Mouse (Mus musculus) CD8-positive naive resting alpha-beta T cell, adult 2 months (primary cell): ENCODE measurements around the gene Pdlim7.

Experiments used
- DNase-seq, 2 experiments: peaks; one replicate each; pipeline ENCODE4 v3.0.0; 2022; ENCODE audit warnings: low read depth in 2 of 2, low spot score in 2 of 2

The Pdlim7 gene

GRCm38 (mm10) chr13:55486916-55487577, 26.4 kb downstream of the Pdlim7 start:
- DNase-seq = no peak

DNA sequence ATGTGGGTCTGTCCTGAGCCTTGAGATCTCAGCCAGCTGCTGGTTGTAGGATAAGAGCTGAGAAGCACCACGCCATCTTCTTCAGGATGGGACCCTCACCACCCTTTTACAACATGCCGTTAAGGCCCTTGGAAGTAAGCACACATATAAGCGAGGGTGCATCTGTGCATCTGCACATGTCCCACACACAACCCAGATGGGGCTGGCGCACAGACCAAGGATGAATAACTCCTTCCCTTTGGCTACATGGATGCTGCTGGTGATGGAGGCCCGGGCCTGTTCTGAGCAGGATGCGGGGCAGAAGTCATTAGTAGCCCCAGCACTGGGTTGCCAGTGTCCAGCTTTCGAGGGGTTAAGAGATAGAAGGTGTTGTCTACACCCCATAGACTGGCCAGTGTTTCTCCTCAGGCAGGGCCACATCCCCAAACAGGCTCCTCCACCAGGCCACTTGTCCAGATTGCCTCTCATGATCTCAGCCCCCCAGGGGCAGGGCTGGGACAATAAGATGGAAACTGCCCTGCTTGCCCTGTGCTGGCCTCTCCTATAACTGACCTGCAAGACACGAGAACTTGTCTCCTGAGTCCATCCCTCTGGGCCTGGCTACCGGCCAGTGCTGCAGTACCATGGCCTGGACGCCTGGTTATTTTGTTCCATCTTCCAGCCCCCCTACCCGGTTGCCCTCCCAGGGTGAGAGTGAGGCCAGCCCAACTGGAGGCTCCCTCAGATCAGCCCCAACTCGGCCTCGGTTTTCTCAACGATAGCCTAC, 27.3 kb downstream of the Pdlim7 start:
- no peak for DNase-seq

DNA sequence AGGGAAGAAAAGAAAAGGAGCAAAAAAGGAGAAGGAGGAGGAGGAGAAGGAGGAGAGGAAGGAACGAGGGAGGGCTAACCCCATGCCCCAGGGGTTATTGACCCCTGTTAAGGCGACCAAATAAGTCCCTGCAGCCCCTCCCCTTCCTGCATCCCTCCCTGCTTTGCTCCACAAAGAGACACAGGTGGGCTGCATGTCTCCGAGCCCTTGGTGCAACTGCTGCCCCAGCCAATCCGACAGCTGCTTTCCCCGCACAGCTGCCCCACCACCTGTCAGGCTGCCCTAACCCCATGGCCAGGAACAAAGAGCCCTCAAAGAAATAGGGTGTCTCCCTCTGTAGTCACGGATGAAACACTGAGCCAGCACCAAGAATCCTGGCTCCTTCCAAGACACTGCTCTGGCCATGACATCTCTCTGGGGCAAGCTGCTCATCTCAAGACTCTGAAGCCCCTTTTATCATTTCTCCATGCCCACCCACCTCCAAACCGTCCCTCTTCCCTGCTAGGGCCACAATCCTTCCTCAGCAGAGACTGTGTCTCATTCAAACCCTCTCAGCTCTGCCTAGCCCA, 28.9 kb downstream of the Pdlim7 start:
- DNase-seq = no peak

GRCm38 (mm10) chr13:55483593-55483992, 29.9 kb downstream of the Pdlim7 start:
- no peak for DNase-seq

- no peak for DNase-seq
Observed at GRCm38 (mm10) chr13:55483071-55483470, 30.4 kb downstream of the Pdlim7 start.

DNA sequence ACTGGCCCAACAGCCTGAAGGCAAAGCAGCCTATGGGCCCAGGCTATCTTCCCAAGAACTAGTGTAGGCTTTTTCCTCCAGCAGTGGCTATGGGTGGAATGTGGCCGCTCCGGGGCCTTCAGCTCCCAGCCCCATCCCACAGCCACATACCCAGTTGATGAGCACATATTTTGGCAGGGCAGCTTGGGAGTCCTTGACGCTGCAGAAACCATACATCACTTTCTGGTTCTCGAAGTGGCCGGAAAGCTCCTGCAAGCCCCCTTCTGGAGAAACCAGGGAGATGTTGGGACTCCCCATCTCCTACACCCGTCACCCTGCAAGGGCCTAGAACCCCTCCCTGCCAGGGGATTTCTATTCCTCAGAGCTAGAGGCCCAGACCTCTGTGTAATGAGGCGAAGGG, 30.9 kb downstream of the Pdlim7 start:
- no peak for DNase-seq

DNA sequence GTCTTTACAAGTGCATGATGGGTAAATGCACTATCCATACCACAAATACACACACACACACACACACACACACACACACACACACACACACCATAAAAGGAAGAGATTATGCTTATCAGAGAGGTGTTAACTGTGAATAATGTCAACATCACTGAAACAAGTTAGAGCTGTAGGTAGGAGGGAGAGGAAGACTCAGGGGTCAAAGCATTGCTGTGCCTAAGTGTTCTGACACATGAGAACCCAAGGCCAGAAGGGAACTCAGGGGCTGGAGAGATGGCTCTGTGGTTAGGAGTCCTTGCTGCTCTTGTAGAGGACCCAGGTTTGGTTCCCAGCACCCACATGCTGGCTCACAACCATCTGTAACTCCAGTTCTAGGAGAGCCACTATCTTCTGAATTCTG, 33.5 kb downstream of the Pdlim7 start:
- no peak for DNase-seq

- DNase-seq = no peak
Observed at GRCm38 (mm10) chr13:55479008-55479407, 34.5 kb downstream of the Pdlim7 start.

- DNase-seq = no peak
Observed at GRCm38 (mm10) chr13:55478036-55478435, 35.4 kb downstream of the Pdlim7 start.

GRCm38 (mm10) chr13:55477492-55477891, 36.0 kb downstream of the Pdlim7 start:
- DNase-seq = no peak

DNA sequence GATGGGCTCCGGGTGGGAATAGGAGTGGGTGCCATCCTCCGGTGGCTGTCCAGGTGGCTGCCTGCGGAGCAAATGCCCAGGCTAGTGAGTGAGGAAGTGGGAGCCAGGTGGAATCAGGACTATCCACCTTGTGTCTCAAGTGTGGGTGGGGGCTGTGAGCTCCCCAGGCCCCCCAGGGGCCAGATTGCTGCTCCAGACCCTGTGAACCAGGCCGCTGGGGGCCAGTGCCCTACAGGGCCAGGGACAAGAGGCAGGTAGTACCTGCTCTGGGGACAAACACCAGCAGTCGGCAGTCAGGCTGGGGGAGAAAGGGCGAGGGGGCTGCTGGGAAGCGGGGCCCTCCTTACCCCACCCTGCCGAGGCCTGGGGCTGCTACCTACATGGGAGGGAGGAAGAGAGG, 37.2 kb downstream of the Pdlim7 start:
- no peak for DNase-seq

DNA sequence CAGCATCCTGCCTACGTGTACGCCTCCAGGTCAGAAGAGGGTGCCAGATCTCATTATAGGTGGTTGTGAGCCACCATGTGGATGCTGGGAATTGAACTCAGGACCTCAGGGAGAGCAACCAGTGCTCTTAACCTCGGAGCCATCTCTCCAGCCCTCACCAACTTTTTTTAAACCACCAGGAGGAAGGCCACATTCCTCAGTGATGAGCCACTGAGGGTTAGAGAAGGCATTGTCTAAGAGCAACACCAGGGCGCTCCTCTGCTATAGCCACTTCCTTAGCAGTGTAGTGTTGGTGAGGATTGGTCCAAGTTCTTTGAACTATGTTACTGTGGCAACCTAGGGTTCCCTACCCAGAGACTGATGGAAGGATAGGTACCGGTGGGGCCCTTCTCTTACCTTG, 37.7 kb downstream of the Pdlim7 start:
- DNase-seq = no peak

- DNase-seq = no peak
Observed at GRCm38 (mm10) chr13:55474621-55475069, 38.8 kb downstream of the Pdlim7 start.

DNA sequence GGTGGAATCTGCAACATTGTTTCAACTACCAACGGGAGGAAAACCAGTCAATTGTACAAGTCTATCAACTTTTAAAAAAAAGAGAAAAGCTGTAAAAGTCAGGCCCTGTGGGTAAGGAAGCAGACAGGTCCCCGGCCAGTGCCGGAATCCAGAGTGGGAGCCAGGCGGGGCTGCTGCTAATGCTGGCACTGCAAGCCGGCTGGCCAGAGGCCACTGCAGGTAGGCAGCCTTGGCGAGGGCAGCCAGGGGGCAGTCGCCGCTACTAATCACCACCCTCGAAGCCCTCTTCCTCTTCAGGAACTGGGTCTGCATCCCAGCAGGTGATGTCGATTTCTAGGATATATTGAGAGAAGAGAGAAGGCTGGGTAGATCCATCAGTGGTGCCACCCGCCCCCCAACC, 39.5 kb downstream of the Pdlim7 start:
- no peak for DNase-seq

- peak in 1 of 2 experiments; percentile 37 for DNase-seq
Observed at GRCm38 (mm10) chr13:55473076-55473831, 40.2 kb downstream of the Pdlim7 start.

DNA sequence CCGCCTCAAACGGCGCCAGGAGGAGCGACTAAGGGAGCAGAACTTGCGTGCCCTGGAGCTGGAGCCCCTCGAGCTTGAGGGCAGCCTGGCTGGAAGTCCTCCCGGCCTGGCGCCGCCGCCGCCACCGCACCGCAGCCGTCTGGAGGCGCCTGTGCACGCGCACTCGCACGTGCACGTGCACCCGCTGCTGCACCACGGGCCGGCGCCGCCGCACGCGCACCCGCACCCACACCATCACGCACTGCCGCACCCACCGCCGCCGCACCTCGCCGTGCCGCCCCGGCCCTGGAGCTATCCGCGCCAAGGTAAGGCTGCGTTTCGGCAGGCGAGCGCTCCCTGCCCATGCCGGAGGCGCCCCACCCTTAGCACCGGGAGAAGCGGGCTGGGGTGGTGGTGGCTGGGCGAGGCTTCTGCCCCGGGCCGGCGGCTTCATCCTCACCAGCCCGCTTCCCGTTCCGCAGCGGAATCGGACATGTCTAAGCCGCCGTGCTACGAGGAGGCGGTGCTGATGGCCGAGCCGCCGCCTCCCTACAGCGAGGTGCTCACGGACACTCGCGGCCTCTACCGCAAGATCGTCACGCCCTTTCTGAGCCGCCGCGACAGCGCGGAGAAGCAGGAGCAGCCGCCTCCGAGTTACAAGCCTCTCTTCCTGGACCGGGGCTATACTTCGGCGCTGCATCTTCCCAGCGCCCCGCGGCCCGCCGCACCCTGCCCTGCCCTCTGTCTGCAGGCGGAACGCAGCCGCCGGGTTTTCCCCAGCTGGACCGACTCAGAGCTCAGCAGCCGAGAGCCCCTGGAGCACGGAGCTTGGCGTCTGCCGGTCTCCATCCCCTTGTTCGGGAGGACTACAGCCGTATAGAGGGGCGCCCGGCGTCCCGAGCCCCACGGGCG, 41.1 kb downstream of the Pdlim7 start:
- DNase-seq = peak; percentile 33 to 48

DNA sequence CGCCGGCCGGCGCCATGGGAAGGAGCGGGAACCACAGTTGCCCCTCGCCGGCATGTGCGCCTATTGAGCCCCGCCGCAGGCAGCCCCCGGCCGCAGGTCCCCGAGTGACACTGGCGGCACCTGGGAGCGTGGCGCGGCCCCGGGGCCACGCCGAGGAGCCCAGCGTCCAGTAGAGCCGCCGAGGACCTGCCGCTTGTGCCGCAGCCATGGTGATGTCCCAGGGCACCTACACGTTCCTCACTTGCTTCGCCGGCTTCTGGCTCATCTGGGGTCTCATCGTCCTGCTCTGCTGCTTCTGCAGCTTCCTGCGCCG, 41.7 kb downstream of the Pdlim7 start:
- peak in 1 of 2 experiments; percentile 42 for DNase-seq

DNA sequence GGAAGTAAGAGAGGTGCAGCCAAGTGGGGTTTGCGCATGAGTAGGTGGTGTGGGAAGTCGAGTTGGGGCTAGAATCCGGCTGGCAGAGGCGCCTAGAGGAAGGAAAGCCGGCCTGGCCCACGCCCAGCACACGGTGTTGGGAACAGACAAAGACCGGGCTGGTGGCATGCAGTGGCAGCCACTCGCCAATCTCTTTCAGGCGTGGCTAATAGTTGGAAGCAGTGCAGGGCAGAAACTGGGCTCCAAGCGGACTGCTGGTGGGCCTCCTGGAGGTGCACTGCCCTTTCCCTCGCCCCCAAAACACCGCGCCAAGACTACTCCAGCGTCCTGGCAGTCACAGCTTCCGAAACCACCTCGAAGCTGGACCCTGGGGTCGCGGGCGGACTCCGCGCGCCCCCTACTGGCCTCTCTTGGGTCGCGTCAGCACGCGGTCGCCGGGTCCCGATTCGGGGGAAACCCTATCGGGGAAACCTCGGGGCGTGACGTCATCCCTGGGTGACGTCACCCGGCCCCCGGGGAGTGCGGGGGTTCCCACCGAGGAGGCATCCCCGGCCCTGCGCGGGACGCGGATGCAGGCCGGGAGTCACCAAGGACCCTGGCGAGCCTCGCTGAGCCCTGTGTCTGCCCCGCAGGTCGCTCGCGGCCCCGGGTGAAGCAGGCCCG, 42.2 kb downstream of the Pdlim7 start:
- DNase-seq = peak; percentile 89 to 90

- DNase-seq = no peak
Observed at GRCm38 (mm10) chr13:55470372-55470771, 43.1 kb downstream of the Pdlim7 start.

DNA sequence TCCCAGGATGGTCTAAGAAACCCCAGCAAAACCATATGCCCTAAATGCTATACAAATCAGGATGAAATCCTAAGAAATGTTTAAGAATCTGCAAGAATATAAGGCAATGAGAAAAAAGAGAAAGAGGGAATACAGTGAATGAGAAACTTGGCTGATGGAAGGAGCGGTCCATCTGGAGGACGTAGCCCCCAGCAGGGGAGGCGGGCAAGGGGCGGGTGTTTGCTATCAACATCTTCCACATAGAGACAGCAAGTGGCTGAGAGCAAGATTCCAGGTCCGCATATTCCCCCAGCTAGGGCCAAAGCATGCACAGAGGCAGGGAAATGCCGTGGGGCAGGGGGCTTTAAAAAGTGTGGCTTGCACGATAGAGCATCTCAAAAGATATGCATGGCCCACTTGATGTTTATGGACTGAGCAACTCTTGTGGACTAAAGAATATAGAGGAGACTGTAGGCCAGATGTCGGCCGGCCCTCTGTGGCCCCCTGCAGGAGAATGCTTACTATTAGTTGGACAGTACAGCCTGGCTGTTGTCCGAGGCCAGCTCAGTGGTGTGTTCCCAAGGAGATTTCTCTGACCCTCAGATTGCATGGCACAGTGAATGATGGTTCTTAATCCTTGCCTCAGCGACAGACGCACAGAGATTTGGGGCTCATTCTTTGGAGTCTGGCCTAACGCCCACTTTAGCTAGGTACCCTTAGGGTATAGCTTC, 44.5 kb downstream of the Pdlim7 start:
- DNase-seq = no peak
